Mouse (Mus musculus): Measurements from ENCODE around the gene Gdf7. TPM values are rescaled to one million over a fixed set of nuclear protein-coding genes. Genes with fewer than 3 reads are reported as not detected.
A peak's percentile ranks its signal among the peaks of the same experiment; 100 is the strongest.

Gene Gdf7
- polyA plus RNA-seq, 1 experiment from 2014 or later: 0.59 TPM

DNA sequence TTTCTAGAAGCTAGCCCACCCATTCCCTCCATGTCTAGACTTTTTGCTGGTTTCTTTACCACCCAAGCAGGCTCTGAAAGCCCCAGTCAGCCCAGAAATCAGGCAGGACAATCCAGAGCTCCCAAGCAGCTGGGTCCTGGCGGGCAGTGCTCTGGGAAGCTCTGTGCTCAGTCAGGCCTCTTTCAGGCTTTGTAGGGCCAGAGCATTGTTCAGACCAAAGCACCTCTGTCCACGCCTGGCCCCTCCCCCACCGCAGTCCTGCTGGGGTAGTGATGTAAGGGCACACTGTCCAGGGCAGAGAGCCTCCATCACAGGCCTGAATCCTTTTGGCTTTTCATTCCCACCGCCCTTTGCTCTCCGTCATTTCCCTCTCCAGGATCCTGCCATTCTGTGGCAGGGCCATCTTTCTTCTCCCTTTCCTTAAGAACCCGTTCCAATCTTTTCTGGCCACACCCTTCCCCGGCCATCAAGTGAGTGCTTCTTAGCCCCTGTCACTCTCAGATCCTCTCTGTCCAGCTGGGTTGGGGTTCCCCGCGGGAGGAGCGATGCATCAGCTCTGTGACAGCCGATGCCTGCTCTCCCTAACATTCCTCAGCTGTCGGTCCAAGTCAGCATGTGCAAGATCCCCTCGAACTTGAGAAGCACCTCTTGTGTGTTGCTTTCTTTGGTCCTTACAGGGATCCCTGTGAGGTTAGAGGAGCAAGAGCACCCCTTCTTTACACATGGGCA lies 38.0 kb upstream of the Gdf7 start:
- peak overlapping the region; percentile 47 for H3K9ac ChIP-seq (ENCODE audit: low read depth, low read length)
- H3K9me3 ChIP-seq (ENCODE audit: control insufficient read depth, low read length): no peaks in the 10 kb centered on the region
- H3K4me1 ChIP-seq (replicated peaks; ENCODE audit: control insufficient read depth, insufficient read depth, low read length): peaks cover 12% of the 10 kb centered on the region
- H3K4me3 ChIP-seq (ENCODE audit: low read depth, low read length): no peak overlapping the region
- H3K36me3 ChIP-seq (ENCODE audit: control insufficient read depth, insufficient read depth, low read length): no peaks in the 10 kb centered on the region
- no peaks in the 10 kb centered on the region for H3K27me3 ChIP-seq (ENCODE audit: control insufficient read depth, insufficient read depth, low read length)
- ATAC-seq (ENCODE audit: low FRiP score) (peak; percentile 82), DNase-seq (ENCODE audit: low spot score) (peak; percentile 72)
- peak overlapping the region; percentile 51; the same call in 1 of the 2 replicates for H3K27ac ChIP-seq (ENCODE audit: low read depth, low read length)
- H3K4me2 ChIP-seq (replicated peaks; ENCODE audit: low read depth, low read length): no peak overlapping the region
- 21% methylated on average over 13 of the region's 13 CpGs for WGBS

GRCm38 (mm10) chr12:8338918-8339317 lies 37.2 kb upstream of the Gdf7 start:
- no peaks in the 10 kb centered on the region for H3K9me3 ChIP-seq (ENCODE audit: control insufficient read depth, low read length)
- peak overlapping the region; percentile 51 for H3K27ac ChIP-seq (ENCODE audit: low read depth, low read length)
- DNase-seq (ENCODE audit: low spot score) (no peak), ATAC-seq (ENCODE audit: low FRiP score) (peak; percentile 41; the same call in 1 of the 2 replicates)
- no peak overlapping the region for H3K4me3 ChIP-seq (ENCODE audit: low read depth, low read length)
- peaks cover 12% of the 10 kb centered on the region for H3K4me1 ChIP-seq (replicated peaks; ENCODE audit: control insufficient read depth, insufficient read depth, low read length)
- H3K27me3 ChIP-seq (ENCODE audit: control insufficient read depth, insufficient read depth, low read length): no peaks in the 10 kb centered on the region
- WGBS: 57% methylated on average over 8 of the region's 8 CpGs
- H3K9ac ChIP-seq (ENCODE audit: low read depth, low read length): peak overlapping the region; percentile 47; the same call in 1 of the 2 replicates
- H3K4me2 ChIP-seq (replicated peaks; ENCODE audit: low read depth, low read length): no peak overlapping the region
- H3K36me3 ChIP-seq (ENCODE audit: control insufficient read depth, insufficient read depth, low read length): no peaks in the 10 kb centered on the region

DNA sequence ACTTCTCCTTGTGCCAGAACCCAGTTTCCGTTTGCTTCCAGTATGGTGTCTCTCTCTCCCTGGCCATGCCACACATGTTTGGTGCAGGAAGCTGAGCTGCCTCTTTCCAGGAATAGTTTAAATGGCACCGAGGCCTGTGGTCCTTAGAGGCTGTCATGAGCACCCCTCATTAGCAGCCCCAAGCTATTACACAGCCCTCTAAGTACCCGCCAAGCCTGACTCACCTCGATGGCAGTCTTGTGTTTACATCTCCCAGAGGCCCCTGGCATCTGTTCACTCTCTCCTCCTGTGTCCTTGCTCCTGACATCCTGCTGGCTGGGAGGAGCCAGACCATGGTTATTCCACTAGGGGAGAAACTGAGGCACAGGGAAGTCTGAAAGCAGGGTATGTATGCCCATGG lies 36.7 kb upstream of the Gdf7 start:
- Histone ChIP-seq H3K36me3 (ENCODE audit: control insufficient read depth, insufficient read depth, low read length) (no peaks in the 10 kb centered on the region), H3K9ac (ENCODE audit: low read depth, low read length) (no peak overlapping the region)
- 63% methylated on average over 4 of the region's 4 CpGs for WGBS

DNA sequence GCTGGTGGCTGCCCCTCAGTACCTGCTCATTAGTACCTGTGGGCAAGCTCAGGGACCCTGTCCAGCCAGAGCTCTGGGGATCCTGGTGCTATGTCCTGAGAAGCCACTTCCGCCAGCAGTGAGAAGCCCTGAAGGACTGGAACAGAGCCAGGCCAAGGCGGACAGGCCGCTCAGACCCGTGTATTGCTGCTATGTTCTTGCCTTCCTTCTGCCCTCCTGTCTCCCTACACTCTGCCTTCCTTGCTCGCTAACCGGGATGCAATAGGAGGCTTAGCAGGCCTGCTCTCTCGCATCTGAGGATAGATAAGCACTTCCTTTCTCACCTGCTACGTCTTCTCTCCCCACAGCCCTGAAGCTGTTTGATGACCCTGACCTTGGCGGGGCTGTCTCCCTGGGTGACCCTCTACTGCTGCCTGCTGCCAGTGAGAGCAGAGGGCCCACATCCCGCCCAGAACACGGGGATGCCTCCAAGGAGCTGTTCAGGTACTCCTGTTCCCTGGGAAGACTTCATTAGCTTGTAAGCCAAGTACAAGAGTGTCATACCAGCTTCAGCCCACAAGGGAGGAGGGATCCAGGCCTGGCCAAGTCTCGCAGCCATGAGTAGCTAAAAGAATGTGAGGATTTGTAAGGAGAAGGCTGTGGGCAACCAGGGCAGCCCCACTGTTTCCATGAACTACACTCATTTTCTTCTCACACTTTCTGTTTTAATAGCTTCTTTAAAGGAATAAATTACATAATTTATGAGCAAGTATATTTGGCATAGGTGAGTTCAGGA lies 35.7 kb upstream of the Gdf7 start:
- peaks cover 12% of the 10 kb centered on the region for H3K4me1 ChIP-seq (replicated peaks; ENCODE audit: control insufficient read depth, insufficient read depth, low read length)
- no peaks in the 10 kb centered on the region for H3K9me3 ChIP-seq (ENCODE audit: control insufficient read depth, low read length)
- no peak overlapping the region for H3K4me3 ChIP-seq (ENCODE audit: low read depth, low read length)
- no peaks in the 10 kb centered on the region for H3K27me3 ChIP-seq (ENCODE audit: control insufficient read depth, insufficient read depth, low read length)
- no peaks in the 10 kb centered on the region for H3K36me3 ChIP-seq (ENCODE audit: control insufficient read depth, insufficient read depth, low read length)
- 85% methylated on average over 12 of the region's 12 CpGs for WGBS
- DNase-seq (ENCODE audit: low spot score) (no peak), ATAC-seq (ENCODE audit: low FRiP score) (no peak)
- H3K9ac ChIP-seq (ENCODE audit: low read depth, low read length): no peak overlapping the region
- no peak overlapping the region for H3K27ac ChIP-seq (ENCODE audit: low read depth, low read length)
- H3K4me2 ChIP-seq (replicated peaks; ENCODE audit: low read depth, low read length): no peak overlapping the region

More for the DNA sequence above, 36.7 kb upstream of the Gdf7 start:
- H3K4me1 ChIP-seq (replicated peaks; ENCODE audit: control insufficient read depth, insufficient read depth, low read length): peaks cover 12% of the 10 kb centered on the region
- no peak overlapping the region; the same call in 1 of the 2 replicates for H3K27ac ChIP-seq (ENCODE audit: low read depth, low read length)
- no peaks in the 10 kb centered on the region for H3K9me3 ChIP-seq (ENCODE audit: control insufficient read depth, low read length)
- ATAC-seq (ENCODE audit: low FRiP score) (no peak; the same call in 1 of the 2 replicates), DNase-seq (ENCODE audit: low spot score) (no peak)
- H3K27me3 ChIP-seq (ENCODE audit: control insufficient read depth, insufficient read depth, low read length): no peaks in the 10 kb centered on the region
- no peak overlapping the region for H3K4me3 ChIP-seq (ENCODE audit: low read depth, low read length)
- no peak overlapping the region for H3K4me2 ChIP-seq (replicated peaks; ENCODE audit: low read depth, low read length)

- Histone ChIP-seq H3K9me3 (ENCODE audit: control insufficient read depth, low read length) (no peaks in the 10 kb centered on the region), H3K27ac (ENCODE audit: low read depth, low read length) (no peak overlapping the region), H3K9ac (ENCODE audit: low read depth, low read length) (no peak overlapping the region), H3K36me3 (ENCODE audit: control insufficient read depth, insufficient read depth, low read length) (no peaks in the 10 kb centered on the region), H3K27me3 (ENCODE audit: control insufficient read depth, insufficient read depth, low read length) (no peaks in the 10 kb centered on the region), H3K4me3 (ENCODE audit: low read depth, low read length) (no peak overlapping the region), H3K4me2 (replicated peaks; ENCODE audit: low read depth, low read length) (no peak overlapping the region), H3K4me1 (replicated peaks; ENCODE audit: control insufficient read depth, insufficient read depth, low read length) (peaks cover 12% of the 10 kb centered on the region)
- no peak for DNase-seq (ENCODE audit: low spot score)
- ATAC-seq (ENCODE audit: low FRiP score): no peak
- WGBS: 87% methylated on average over 10 of the region's 10 CpGs
Measured at GRCm38 (mm10) chr12:8336601-8337285, 35.0 kb upstream of the Gdf7 start.

GRCm38 (mm10) chr12:8335503-8335902 lies 33.7 kb upstream of the Gdf7 start:
- ATAC-seq (ENCODE audit: low FRiP score): no peak
- WGBS: 93% methylated on average over 2 of the region's 2 CpGs
- H3K27ac ChIP-seq (ENCODE audit: low read depth, low read length): no peak overlapping the region

DNA sequence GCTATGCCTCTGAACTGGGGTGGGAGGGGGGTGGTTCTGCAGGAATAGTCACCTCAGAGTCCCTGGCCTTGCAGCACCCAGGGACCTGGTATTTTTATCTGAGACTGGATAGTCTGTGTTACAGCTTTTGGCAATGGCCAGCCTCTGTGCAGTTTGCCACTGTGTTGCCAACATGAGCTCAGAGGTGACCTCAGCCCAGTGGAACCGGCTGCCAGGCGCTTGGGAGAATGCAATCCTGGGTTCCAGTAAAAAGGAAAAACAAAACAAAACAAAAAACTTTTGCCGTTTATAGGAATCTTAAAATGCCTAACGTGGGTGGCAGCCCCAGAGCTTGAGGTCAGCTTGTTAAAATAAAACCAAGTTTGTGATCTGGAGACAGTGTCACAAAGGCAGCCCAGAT lies 32.5 kb upstream of the Gdf7 start:
- no peaks in the 10 kb centered on the region for H3K36me3 ChIP-seq (ENCODE audit: control insufficient read depth, insufficient read depth, low read length)
- H3K27me3 ChIP-seq (ENCODE audit: control insufficient read depth, insufficient read depth, low read length): no peaks in the 10 kb centered on the region

More at GRCm38 (mm10) chr12:8335503-8335902, 33.7 kb upstream of the Gdf7 start:
- Histone ChIP-seq H3K9ac (ENCODE audit: low read depth, low read length) (no peak overlapping the region), H3K27me3 (ENCODE audit: control insufficient read depth, insufficient read depth, low read length) (no peaks in the 10 kb centered on the region), H3K4me2 (replicated peaks; ENCODE audit: low read depth, low read length) (no peak overlapping the region), H3K9me3 (ENCODE audit: control insufficient read depth, low read length) (no peaks in the 10 kb centered on the region), H3K4me1 (replicated peaks; ENCODE audit: control insufficient read depth, insufficient read depth, low read length) (peaks cover 12% of the 10 kb centered on the region), H3K36me3 (ENCODE audit: control insufficient read depth, insufficient read depth, low read length) (no peaks in the 10 kb centered on the region), H3K4me3 (ENCODE audit: low read depth, low read length) (no peak overlapping the region)
- DNase-seq (ENCODE audit: low spot score): no peak

GRCm38 (mm10) chr12:8333617-8334016 lies 31.9 kb upstream of the Gdf7 start:
- no peak overlapping the region for H3K27ac ChIP-seq (ENCODE audit: low read depth, low read length)
- no peak for ATAC-seq (ENCODE audit: low FRiP score)
- H3K27me3 ChIP-seq (ENCODE audit: control insufficient read depth, insufficient read depth, low read length): no peaks in the 10 kb centered on the region
- H3K4me3 ChIP-seq (ENCODE audit: low read depth, low read length): no peak overlapping the region
- no peaks in the 10 kb centered on the region for H3K9me3 ChIP-seq (ENCODE audit: control insufficient read depth, low read length)
- H3K4me2 ChIP-seq (replicated peaks; ENCODE audit: low read depth, low read length): no peak overlapping the region
- H3K36me3 ChIP-seq (ENCODE audit: control insufficient read depth, insufficient read depth, low read length): no peaks in the 10 kb centered on the region
- DNase-seq (ENCODE audit: low spot score): no peak
- H3K4me1 ChIP-seq (replicated peaks; ENCODE audit: control insufficient read depth, insufficient read depth, low read length): peaks cover under 1% of the 10 kb centered on the region; the same call in 1 of the 2 replicates
- 90% methylated on average over 8 of the region's 8 CpGs for WGBS
- H3K9ac ChIP-seq (ENCODE audit: low read depth, low read length): no peak overlapping the region

More for the DNA sequence above, 32.5 kb upstream of the Gdf7 start:
- peaks cover 7% of the 10 kb centered on the region for H3K4me1 ChIP-seq (replicated peaks; ENCODE audit: control insufficient read depth, insufficient read depth, low read length)
- no peak for ATAC-seq (ENCODE audit: low FRiP score)
- DNase-seq (ENCODE audit: low spot score): no peak
- no peak overlapping the region for H3K4me2 ChIP-seq (replicated peaks; ENCODE audit: low read depth, low read length)
- no peak overlapping the region for H3K27ac ChIP-seq (ENCODE audit: low read depth, low read length)
- WGBS: 96% methylated on average over 4 of the region's 4 CpGs
- no peak overlapping the region for H3K9ac ChIP-seq (ENCODE audit: low read depth, low read length)
- no peak overlapping the region for H3K4me3 ChIP-seq (ENCODE audit: low read depth, low read length)
- H3K9me3 ChIP-seq (ENCODE audit: control insufficient read depth, low read length): no peaks in the 10 kb centered on the region

All from hindbrain, embryonic 11.5 days (tissue).